Mouse (Mus musculus): ENCODE results near the gene Pax2. TPM values are rescaled to one million over a fixed set of nuclear protein-coding genes. Genes with fewer than 3 reads are reported as not detected.

Pax2 gene
- polyA plus RNA-seq, 1 experiment from 2014 or later: not detected

DNA sequence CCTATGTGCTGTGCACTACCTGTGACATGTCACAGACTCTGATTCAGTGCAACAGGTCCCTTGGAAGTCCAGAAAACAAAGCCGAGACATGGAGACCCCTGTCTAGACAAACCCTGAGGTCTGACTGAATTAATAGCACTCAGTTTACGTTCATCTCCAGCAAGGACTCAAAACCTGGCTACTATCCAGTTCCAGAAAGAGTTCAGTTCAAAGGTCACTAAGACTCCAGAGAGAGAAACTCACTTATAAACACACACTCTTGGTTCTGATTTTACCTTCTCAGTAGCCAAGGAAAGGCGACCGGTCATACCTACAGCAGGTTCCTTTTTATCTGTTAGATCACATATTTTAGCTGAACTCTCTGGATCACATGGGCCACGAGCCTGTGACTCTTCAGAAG, 43.3 kb downstream of the Pax2 start:
- no peaks in the 10 kb centered on the region for H3K9me3 ChIP-seq
- peaks cover 38% of the 10 kb centered on the region for H3K27me3 ChIP-seq
- WGBS: 62% methylated on average over 5 of the region's 5 CpGs
- H3K4me1 ChIP-seq: peaks cover 22% of the 10 kb centered on the region
- no peak overlapping the region for H3K9ac ChIP-seq
- H3K36me3 ChIP-seq: no peaks in the 10 kb centered on the region
- ATAC-seq (ENCODE audit: low FRiP score, low read depth): no peak
- no peak overlapping the region for H3K4me2 ChIP-seq (replicated peaks)
- H3K4me3 ChIP-seq: no peak overlapping the region
- H3K27ac ChIP-seq: no peak overlapping the region

DNA sequence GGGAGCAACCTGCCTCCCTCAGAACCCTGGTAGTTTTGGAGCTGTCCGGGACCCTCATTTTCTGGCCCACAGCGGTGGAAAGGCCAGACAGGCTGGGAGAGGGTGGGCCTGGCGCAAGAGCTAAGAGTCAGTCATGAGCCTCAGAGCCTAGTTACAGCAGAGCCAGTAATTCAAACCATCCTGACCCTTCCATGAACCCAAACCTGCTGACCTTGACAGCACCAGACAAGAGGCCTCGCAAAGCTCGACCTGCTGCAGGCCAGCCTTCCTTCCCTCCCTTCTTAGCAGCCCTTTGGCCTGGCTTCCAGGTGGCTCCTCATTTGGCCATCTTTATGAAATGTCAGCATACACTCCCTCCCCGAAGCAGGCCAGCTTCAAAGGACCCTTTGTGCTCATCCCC, 44.5 kb downstream of the Pax2 start:
- H3K27ac ChIP-seq: no peak overlapping the region
- ATAC-seq (ENCODE audit: low FRiP score, low read depth): no peak
- H3K9me3 ChIP-seq: no peaks in the 10 kb centered on the region
- H3K4me3 ChIP-seq: no peak overlapping the region
- H3K36me3 ChIP-seq: no peaks in the 10 kb centered on the region
- peaks cover 44% of the 10 kb centered on the region for H3K27me3 ChIP-seq
- WGBS: 34% methylated on average over 6 of the region's 6 CpGs
- H3K4me2 ChIP-seq (replicated peaks): no peak overlapping the region
- H3K4me1 ChIP-seq: peaks cover 22% of the 10 kb centered on the region
- no peak overlapping the region for H3K9ac ChIP-seq

DNA sequence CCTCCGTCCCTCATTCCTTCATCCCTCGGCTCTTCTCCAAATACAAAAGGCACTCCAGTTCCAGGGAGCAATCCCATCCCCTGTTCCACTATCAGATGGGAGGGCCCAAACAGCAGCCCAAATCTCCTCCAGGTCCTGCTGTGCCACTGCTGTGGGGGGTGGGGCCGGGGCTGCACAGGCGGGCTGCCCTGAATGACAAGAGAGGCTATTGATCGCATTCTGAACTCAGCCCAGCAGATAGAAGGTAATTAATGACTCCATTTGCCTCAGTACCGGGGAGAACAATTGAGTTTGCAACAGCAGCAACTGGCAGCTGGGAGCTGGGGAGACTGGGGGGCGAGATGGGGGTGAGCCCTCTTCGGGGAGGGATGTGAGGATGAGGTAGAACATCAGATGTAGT, 52.9 kb downstream of the Pax2 start:
- no peak overlapping the region for H3K4me3 ChIP-seq
- 10% methylated on average over 8 of the region's 8 CpGs for WGBS
- no peak overlapping the region for H3K27ac ChIP-seq
- H3K27me3 ChIP-seq: peaks cover 81% of the 10 kb centered on the region
- no peak overlapping the region for H3K4me2 ChIP-seq (replicated peaks)
- no peaks in the 10 kb centered on the region for H3K9me3 ChIP-seq
- no peaks in the 10 kb centered on the region for H3K36me3 ChIP-seq
- H3K4me1 ChIP-seq: no peaks in the 10 kb centered on the region
- H3K9ac ChIP-seq: no peak overlapping the region
- ATAC-seq (ENCODE audit: low FRiP score, low read depth): no peak

DNA sequence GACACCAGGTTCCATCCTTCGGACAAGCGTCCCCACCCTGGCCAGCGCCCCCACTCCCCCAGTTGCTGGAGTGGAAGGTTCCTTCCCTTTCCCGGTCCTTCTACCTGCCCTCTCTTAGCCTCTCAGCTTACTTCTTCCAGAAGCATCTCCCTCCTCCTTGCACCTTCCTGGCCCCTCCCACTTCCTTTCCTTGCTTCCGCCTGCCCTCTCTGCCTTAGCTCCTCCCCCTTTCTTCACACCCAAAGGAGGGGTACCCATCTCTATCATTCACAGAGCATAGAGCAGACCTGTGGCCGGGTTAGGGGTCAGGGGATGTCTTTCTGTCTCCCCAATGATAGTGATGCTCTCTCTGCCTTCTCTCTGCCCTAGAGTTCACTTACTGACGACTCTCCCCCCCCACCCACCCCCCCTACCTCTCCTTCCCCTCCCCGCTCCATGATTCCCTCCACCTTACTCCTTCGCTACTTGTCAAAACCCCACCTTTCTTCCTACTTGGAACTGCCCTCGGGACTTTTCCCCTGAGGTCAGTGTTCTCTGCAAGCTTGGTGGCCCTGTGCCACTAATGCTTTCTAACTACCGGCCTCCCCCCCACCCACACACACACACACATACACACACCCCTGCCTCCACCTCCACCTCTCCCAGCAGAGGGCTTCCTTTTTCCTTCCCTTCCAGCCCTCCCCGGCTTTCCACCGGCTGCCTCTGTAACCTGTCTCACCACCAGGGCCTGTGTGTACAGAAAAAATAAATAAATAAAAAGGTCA, 57.0 kb downstream of the Pax2 start:
- ATAC-seq (ENCODE audit: low FRiP score, low read depth): no peak
- Histone ChIP-seq H3K4me3 (no peak overlapping the region), H3K9ac (no peak overlapping the region), H3K9me3 (no peaks in the 10 kb centered on the region), H3K4me1 (peaks cover 13% of the 10 kb centered on the region), H3K27me3 (peaks cover 92% of the 10 kb centered on the region), H3K27ac (no peak overlapping the region), H3K4me2 (replicated peaks) (no peak overlapping the region), H3K36me3 (no peaks in the 10 kb centered on the region)
- 65% methylated on average over 13 of the region's 13 CpGs for WGBS

DNA sequence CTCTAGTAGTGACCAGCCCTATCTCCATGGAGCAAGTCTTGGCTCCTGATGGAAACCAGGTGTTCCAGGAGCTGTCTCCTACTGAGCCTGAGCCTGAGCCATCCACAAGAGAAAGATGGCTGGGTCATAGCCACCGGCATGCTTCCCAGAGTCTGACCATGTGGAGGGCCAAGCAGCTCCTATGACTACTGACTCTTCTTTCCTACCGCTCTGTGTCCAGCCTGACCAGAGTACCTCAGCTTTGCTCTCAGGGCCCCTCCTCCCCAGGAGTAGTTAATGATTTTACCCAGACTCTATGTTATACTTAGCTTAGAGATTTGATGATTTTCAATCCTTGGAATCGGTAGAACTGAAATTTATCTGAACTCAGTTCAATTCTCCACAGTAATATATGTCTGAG, 59.3 kb downstream of the Pax2 start:
- H3K27ac ChIP-seq: no peak overlapping the region
- peaks cover 97% of the 10 kb centered on the region for H3K27me3 ChIP-seq
- H3K9ac ChIP-seq: no peak overlapping the region
- H3K4me2 ChIP-seq (replicated peaks): no peak overlapping the region
- ATAC-seq (ENCODE audit: low FRiP score, low read depth): no peak
- H3K4me3 ChIP-seq: no peak overlapping the region
- peaks cover 15% of the 10 kb centered on the region for H3K4me1 ChIP-seq
- no peaks in the 10 kb centered on the region for H3K9me3 ChIP-seq
- 75% methylated on average over 3 of the region's 3 CpGs for WGBS
- H3K36me3 ChIP-seq: no peaks in the 10 kb centered on the region

DNA sequence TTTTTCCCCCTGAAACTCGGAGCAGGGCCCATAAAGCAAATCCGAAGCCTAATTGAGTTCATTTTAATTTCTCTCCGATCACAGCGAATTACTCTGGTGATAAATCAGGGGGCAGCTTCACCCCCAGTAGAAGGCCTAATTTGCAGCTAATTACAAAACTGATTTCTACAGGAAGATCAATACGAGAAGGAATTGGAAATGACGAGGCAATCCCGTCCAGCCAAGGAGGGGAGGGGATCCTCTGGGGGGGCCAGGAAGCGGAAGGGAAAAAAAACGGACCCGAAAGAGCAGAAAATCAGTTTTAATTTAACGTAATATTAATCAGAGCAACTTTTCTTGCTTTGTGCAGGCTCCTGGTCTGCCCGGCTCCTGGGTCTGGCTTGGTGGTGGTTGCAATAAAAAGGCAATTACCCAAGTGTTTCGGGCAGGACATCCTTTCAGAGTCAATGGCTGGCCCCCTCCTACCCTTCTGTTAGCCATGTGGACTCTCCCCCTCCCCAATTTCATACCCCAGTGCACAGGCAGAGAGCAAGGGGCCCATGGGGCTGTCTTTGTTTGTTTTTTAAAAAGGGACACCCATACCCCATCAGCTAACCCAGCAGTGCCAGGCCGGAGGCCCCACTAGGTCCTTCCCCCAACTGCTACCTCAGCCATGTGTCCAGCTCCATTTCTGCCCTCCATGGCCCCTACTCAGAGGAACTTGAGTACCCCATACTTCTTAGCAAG, 61.7 kb downstream of the Pax2 start:
- H3K27me3 ChIP-seq: peaks cover 95% of the 10 kb centered on the region
- peak overlapping the region; percentile 19; the same call in 1 of the 2 replicates for H3K4me2 ChIP-seq (replicated peaks)
- 16% methylated on average over 14 of the region's 14 CpGs for WGBS
- no peak overlapping the region for H3K4me3 ChIP-seq
- no peak overlapping the region for H3K9ac ChIP-seq
- no peaks in the 10 kb centered on the region for H3K36me3 ChIP-seq
- H3K9me3 ChIP-seq: no peaks in the 10 kb centered on the region
- H3K4me1 ChIP-seq: peaks cover 24% of the 10 kb centered on the region
- ATAC-seq (ENCODE audit: low FRiP score, low read depth): no peak
- H3K27ac ChIP-seq: no peak overlapping the region

DNA sequence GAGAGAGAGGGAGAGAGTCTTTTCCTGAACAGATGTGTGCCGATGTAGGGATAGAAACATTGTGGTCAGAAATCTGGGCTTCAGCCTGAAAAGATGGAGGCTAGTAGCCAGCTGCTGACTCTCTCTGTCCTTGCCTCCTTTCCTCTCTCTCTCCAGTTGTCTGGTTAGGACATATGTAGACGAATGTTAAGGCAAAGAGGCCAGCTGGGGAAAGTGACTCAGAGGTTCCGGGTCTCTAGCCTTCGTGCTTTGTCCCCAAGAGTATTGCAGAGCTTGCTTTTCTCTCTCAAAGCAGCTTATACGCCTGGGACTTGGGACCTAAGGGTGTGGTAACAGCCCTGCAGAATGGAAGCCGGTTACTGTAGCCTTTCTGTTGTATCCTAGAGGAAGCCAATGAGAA, 62.8 kb downstream of the Pax2 start:
- no peak overlapping the region for H3K27ac ChIP-seq
- H3K9me3 ChIP-seq: no peaks in the 10 kb centered on the region
- H3K9ac ChIP-seq: no peak overlapping the region
- WGBS: 62% methylated on average over 6 of the region's 6 CpGs
- no peak for ATAC-seq (ENCODE audit: low FRiP score, low read depth)
- no peaks in the 10 kb centered on the region for H3K36me3 ChIP-seq
- peaks cover 95% of the 10 kb centered on the region for H3K27me3 ChIP-seq
- H3K4me1 ChIP-seq: peaks cover 32% of the 10 kb centered on the region
- no peak overlapping the region for H3K4me2 ChIP-seq (replicated peaks)
- no peak overlapping the region for H3K4me3 ChIP-seq

DNA sequence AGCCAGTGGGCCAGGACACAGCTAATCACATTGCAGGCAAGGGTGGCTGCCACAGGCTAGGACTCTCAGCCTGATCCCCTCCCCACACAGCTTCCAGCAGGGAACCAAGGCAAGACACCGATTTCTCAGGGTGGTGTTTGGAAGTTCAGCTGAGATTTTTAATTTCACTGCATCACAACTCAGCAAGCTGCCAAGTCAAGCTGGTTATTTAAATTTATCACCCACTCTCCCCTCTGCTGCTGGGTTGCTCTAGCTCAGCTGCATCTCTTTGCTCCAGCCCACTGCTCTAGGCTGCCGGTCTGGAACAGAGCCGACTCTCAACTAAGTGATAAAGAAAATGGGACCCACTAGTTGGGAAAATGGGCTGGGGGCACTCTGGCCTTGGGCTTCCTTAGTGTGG, 65.7 kb downstream of the Pax2 start:
- Histone ChIP-seq H3K4me3 (no peak overlapping the region), H3K9me3 (no peaks in the 10 kb centered on the region), H3K27me3 (peaks cover 93% of the 10 kb centered on the region), H3K27ac (no peak overlapping the region), H3K9ac (no peak overlapping the region), H3K36me3 (no peaks in the 10 kb centered on the region), H3K4me2 (replicated peaks) (no peak overlapping the region), H3K4me1 (peaks cover 52% of the 10 kb centered on the region)
- WGBS: 25% methylated on average over 3 of the region's 3 CpGs
- ATAC-seq (ENCODE audit: low FRiP score, low read depth): no peak

DNA sequence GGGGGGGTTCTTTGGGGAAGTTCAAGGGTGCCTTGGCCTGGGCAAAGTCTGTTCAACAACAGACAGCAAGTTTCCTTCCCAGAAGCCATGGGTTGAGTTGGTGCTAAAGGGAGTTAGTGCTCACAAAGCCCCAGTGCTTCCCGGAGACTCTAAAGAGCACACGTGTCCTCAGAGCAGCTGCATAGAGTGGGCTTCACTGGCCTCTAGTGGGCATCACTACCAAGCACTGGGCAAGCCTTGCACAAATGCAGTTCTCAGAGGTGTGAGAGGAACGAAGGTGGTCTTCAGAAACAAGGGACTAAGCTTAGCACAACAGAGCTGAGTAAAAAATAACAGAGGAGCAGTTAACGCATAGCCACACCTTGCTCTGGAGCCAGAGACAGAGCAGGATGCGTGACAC, 66.5 kb downstream of the Pax2 start:
- Histone ChIP-seq H3K27ac (no peak overlapping the region), H3K4me1 (peaks cover 45% of the 10 kb centered on the region), H3K9me3 (no peaks in the 10 kb centered on the region), H3K4me3 (no peak overlapping the region), H3K36me3 (no peaks in the 10 kb centered on the region), H3K27me3 (peaks cover 88% of the 10 kb centered on the region), H3K9ac (no peak overlapping the region), H3K4me2 (replicated peaks) (no peak overlapping the region)
- 56% methylated on average over 5 of the region's 5 CpGs for WGBS
- no peak for ATAC-seq (ENCODE audit: low FRiP score, low read depth)

DNA sequence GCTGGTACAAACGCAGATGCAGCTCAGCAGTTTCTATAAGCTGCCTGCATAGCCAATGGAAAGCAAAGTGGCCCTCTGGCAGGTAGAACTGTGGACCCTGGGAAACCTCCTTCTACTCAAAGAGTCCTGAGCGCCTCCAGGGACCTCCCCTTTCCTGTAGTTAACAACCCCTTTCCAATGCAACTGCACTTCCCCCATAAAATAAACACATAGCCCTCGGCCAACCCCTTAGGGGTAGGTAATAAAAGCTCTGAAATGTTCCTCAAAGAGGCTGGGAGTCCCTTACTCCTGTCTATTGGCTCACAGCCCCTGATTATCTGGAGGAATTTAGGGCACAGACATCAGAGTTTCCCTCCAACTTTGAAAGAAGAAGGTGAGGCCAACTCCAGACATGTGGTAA, 67.8 kb downstream of the Pax2 start:
- Histone ChIP-seq H3K9ac (no peak overlapping the region), H3K4me1 (peaks cover 41% of the 10 kb centered on the region), H3K27me3 (peaks cover 87% of the 10 kb centered on the region), H3K9me3 (no peaks in the 10 kb centered on the region), H3K36me3 (no peaks in the 10 kb centered on the region), H3K4me3 (no peak overlapping the region), H3K27ac (no peak overlapping the region), H3K4me2 (replicated peaks) (no peak overlapping the region)
- WGBS: 5% methylated on average over 3 of the region's 3 CpGs
- peak; percentile 28; the same call in 1 of the 2 replicates for ATAC-seq (ENCODE audit: low FRiP score, low read depth)

DNA sequence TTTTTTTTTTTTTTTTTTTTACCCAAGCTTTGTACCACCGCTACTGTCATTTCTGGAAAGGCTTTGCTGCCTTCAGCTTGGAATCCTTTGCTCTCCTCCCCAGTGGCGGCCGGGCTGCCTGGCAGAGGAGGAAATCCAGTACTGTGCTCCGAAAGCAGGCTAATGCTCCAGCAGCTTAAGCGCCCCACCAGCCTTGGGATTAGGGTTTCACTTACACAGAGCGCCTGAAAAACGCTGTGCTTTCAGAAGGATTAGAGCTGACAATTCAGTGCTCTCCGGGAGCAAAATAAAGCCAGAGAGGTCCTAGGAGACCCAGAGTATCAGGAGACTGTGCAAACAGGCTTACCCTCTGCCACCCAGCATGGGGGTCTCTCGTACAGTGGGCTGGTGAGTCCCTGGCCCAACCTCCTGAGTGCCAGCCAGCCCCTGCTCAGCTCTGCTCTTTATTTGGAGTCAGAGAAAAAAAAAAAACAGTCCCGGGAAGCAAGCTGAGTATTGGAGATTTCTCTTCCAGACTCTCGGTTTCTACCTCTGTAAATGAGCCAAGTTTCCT, 69.4 kb downstream of the Pax2 start:
- 0 out of 2 replicates have a peak overlapping the region, but pooled peaks have one; percentile 14 for H3K4me3 ChIP-seq
- H3K36me3 ChIP-seq: no peaks in the 10 kb centered on the region
- no peak for ATAC-seq (ENCODE audit: low FRiP score, low read depth)
- peaks cover 87% of the 10 kb centered on the region for H3K27me3 ChIP-seq
- 11% methylated on average over 11 of the region's 11 CpGs for WGBS
- H3K27ac ChIP-seq: no peak overlapping the region; the same call in 1 of the 2 replicates
- no peak overlapping the region for H3K9ac ChIP-seq
- no peaks in the 10 kb centered on the region for H3K9me3 ChIP-seq
- peaks cover 38% of the 10 kb centered on the region for H3K4me1 ChIP-seq
- H3K4me2 ChIP-seq (replicated peaks): peak overlapping the region; percentile 49

DNA sequence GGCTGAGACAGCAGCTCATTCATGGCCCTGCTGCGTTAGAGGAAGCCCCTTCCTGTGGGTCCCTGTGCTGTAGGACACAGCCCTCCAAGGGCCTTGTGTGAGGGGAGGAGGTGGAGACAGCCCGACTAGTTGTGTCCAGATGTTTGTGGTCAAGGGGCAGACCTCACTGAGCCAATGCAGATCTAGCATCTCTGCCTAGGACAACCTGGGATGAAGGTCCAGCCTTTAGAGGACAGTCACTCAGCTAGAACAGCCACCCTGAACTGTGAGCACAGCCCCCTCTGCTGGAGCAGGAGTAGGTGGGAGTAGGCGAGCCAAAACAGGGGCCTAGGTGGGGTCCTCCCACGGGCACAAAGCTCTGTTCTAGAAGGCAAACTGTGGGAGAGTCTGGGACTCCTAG, 70.0 kb downstream of the Pax2 start:
- H3K27ac ChIP-seq: no peak overlapping the region
- no peaks in the 10 kb centered on the region for H3K9me3 ChIP-seq
- H3K36me3 ChIP-seq: no peaks in the 10 kb centered on the region
- H3K9ac ChIP-seq: no peak overlapping the region
- H3K4me1 ChIP-seq: peaks cover 35% of the 10 kb centered on the region
- 17% methylated on average over 4 of the region's 4 CpGs for WGBS
- peak overlapping the region; percentile 49 for H3K4me2 ChIP-seq (replicated peaks)
- peaks cover 89% of the 10 kb centered on the region for H3K27me3 ChIP-seq
- H3K4me3 ChIP-seq: 0 out of 2 replicates have a peak overlapping the region, but pooled peaks have one; percentile 14
- ATAC-seq (ENCODE audit: low FRiP score, low read depth): no peak

Data from limb, embryonic 13.5 days (tissue).